Mouse (Mus musculus): ENCODE results near the gene Adtrp.

DNA sequence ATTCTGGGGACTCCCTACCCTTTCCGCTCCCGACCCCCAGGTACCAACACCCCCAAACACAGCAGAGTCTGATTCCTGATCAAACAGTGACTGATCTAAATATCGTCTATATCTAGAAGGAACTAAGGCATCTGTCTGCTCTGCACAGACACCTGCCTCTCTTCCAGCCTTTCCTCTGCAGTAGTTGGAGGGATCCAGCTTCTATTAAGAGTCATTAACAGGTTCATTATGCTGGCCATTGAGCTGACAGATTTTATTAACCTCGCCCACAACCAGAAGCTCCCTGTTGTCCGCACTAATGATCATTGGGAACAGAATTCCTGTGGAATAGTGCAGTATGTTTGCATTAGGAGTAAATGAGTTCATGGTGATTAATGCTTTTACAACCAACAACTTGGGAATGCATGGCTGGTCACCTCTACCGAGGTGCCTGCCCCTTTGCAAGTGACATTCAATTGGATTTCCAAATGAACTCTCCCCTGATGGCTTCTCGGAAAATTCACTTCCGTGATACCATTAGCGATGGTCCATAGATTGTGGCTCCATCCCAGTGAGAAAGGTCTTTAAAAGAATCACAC lies 67.8 kb downstream of the Adtrp start:
- TF ChIP-seq GATA1 (IDR thresholded peaks at IDR 0.05; ENCODE audit: borderline replicate concordance, low read length) (no peak), FLI1 (IDR thresholded peaks at IDR 0.05; ENCODE audit: low read length) (no peak)
